Mouse (Mus musculus): ENCODE data around the gene Grin2c. TPM values are rescaled to one million over a fixed set of nuclear protein-coding genes. Genes with fewer than 3 reads are reported as not detected.

Gene Grin2c
- polyA plus RNA-seq, 1 experiment from 2014 or later: not detected

GRCm38 (mm10) chr11:115257775-115258510 is 9.1 kb downstream of the Grin2c start:
- Histone ChIP-seq H3K9ac (replicated peaks; ENCODE audit: low read length) (no peak overlapping the region), H3K36me3 (ENCODE audit: insufficient read depth, low read length) (no peaks in the 10 kb centered on the region), H3K4me2 (replicated peaks; ENCODE audit: low read depth, low read length) (peak overlapping the region; percentile 13; the same call in 1 of the 2 replicates), H3K27ac (ENCODE audit: low read length) (no peak overlapping the region), H3K4me3 (ENCODE audit: low read length) (peak overlapping the region; percentile 17; the same call in 1 of the 2 replicates), H3K4me1 (ENCODE audit: insufficient read depth, low read length) (0 out of 2 replicates have a peak, but pooled peaks cover 7% of the 10 kb centered on the region), H3K9me3 (ENCODE audit: low read length) (no peaks in the 10 kb centered on the region), H3K27me3 (ENCODE audit: insufficient read depth, low read length) (peaks cover 88% of the 10 kb centered on the region)
- peak; percentile 40; the same call in 1 of the 2 replicates for ATAC-seq (ENCODE audit: low FRiP score, low TSS enrichment)
- 16% methylated on average over 59 of the region's 59 CpGs for WGBS

- H3K36me3 ChIP-seq (ENCODE audit: insufficient read depth, low read length): no peaks in the 10 kb centered on the region
- no peak overlapping the region for H3K27ac ChIP-seq (ENCODE audit: low read length)
- no peak overlapping the region for H3K4me2 ChIP-seq (replicated peaks; ENCODE audit: low read depth, low read length)
- peaks cover 85% of the 10 kb centered on the region for H3K27me3 ChIP-seq (ENCODE audit: insufficient read depth, low read length)
- H3K9ac ChIP-seq (replicated peaks; ENCODE audit: low read length): no peak overlapping the region
- H3K4me3 ChIP-seq (ENCODE audit: low read length): no peak overlapping the region
- no peaks in the 10 kb centered on the region for H3K9me3 ChIP-seq (ENCODE audit: low read length)
- WGBS: 61% methylated on average over 3 of the region's 3 CpGs
- peaks cover 15% of the 10 kb centered on the region for H3K4me1 ChIP-seq (ENCODE audit: insufficient read depth, low read length)
- no peak for ATAC-seq (ENCODE audit: low FRiP score, low TSS enrichment)
Measured at GRCm38 (mm10) chr11:115251258-115251657, 15.8 kb downstream of the Grin2c start.

DNA sequence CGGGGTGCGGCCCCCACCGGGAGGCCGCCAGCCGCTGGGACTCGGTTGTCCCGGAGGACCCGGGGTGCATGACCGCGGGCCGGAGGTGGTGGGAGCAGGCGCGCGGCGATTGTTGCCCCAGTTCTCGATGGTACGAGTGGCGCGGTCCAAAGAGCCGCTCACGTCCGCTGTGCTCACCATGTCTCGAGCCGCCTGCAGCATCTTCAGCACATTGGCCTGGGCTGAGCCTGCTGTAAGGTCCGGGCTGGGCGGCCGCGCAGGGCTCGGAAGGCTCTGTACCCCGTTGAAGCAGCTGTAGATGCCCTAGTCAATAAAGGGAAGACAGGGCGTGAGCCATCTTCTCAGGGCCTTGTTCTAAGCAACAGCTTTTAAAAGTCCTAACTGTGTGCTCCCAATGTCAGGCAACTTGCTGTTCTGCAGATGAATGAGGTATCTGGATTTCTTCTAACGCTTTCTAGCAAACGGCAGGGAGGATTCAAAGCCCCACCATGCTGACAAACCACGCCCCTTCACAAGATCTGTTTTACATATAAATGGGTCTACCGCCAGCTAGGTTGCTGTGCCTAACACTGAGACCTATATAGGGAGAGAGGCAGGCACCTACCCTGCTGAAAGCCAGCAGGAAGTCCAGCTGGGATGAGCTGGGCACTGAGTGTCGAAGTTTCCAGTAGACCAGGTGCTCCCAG is 16.5 kb downstream of the Grin2c start:
- Histone ChIP-seq H3K4me3 (ENCODE audit: low read length) (peak overlapping the region; percentile 44), H3K9me3 (ENCODE audit: low read length) (no peaks in the 10 kb centered on the region), H3K27me3 (ENCODE audit: insufficient read depth, low read length) (peaks cover 88% of the 10 kb centered on the region), H3K27ac (ENCODE audit: low read length) (no peak overlapping the region), H3K36me3 (ENCODE audit: insufficient read depth, low read length) (no peaks in the 10 kb centered on the region), H3K9ac (replicated peaks; ENCODE audit: low read length) (peak overlapping the region; percentile 22; the same call in 1 of the 2 replicates), H3K4me1 (ENCODE audit: insufficient read depth, low read length) (peaks cover 19% of the 10 kb centered on the region), H3K4me2 (replicated peaks; ENCODE audit: low read depth, low read length) (peak overlapping the region; percentile 70)
- no peak for ATAC-seq (ENCODE audit: low FRiP score, low TSS enrichment)
- 1% methylated on average over 36 of the region's 36 CpGs for WGBS

DNA sequence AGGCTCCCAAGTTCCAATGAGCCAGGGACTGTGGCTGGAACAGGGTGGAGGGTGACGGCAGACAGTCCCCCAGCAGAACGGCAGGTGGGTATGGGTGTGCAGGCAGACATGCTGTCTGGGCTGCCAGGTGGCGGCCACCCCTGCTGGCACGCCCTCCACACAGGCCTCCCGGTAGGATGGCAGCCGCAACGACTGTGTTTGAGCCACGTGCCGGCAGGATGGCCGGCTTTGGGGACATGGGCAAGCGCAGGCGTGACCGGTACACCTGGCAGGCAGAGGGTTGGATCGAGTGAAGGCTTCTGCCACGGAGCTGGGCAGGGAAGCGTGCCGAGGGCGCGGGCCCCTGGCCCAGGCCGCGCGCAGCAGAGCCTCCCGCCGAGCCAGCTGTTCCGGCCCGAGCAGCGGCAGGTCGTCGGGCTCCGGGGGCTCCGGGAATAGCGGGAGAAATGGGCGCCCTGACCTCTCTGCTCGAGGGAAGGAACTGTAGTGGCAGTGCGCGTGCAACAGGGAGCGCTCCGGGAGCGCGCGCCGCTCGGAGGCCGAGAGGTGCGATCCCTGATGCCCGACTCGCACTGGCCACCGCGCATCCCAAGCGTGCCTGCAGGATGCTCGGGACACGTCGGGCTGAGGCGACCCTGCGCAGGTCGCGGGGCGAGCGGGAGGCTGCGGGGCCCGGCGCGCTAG is 17.2 kb downstream of the Grin2c start:
- 1% methylated on average over 63 of the region's 63 CpGs for WGBS
- Histone ChIP-seq H3K4me3 (ENCODE audit: low read length) (peak overlapping the region; percentile 44), H3K4me1 (ENCODE audit: insufficient read depth, low read length) (peaks cover 25% of the 10 kb centered on the region), H3K27me3 (ENCODE audit: insufficient read depth, low read length) (peaks cover 86% of the 10 kb centered on the region), H3K27ac (ENCODE audit: low read length) (no peak overlapping the region), H3K36me3 (ENCODE audit: insufficient read depth, low read length) (no peaks in the 10 kb centered on the region), H3K9ac (replicated peaks; ENCODE audit: low read length) (peak overlapping the region; percentile 22; the same call in 1 of the 2 replicates), H3K4me2 (replicated peaks; ENCODE audit: low read depth, low read length) (peak overlapping the region; percentile 70), H3K9me3 (ENCODE audit: low read length) (no peaks in the 10 kb centered on the region)
- no peak for ATAC-seq (ENCODE audit: low FRiP score, low TSS enrichment)

- no peak overlapping the region for H3K4me2 ChIP-seq (replicated peaks; ENCODE audit: low read depth, low read length)
Measured at GRCm38 (mm10) chr11:115247945-115248344, 19.1 kb downstream of the Grin2c start.

GRCm38 (mm10) chr11:115247240-115247639 is 19.8 kb downstream of the Grin2c start:
- H3K9ac ChIP-seq (replicated peaks; ENCODE audit: low read length): no peak overlapping the region
- peaks cover 25% of the 10 kb centered on the region for H3K4me1 ChIP-seq (ENCODE audit: insufficient read depth, low read length)
- no peak overlapping the region for H3K4me2 ChIP-seq (replicated peaks; ENCODE audit: low read depth, low read length)
- H3K9me3 ChIP-seq (ENCODE audit: low read length): no peaks in the 10 kb centered on the region
- no peak overlapping the region for H3K4me3 ChIP-seq (ENCODE audit: low read length)
- H3K36me3 ChIP-seq (ENCODE audit: insufficient read depth, low read length): peaks cover 4% of the 10 kb centered on the region; the same call in 1 of the 2 replicates
- no peak for ATAC-seq (ENCODE audit: low FRiP score, low TSS enrichment)
- H3K27me3 ChIP-seq (ENCODE audit: insufficient read depth, low read length): peaks cover 68% of the 10 kb centered on the region
- no peak overlapping the region for H3K27ac ChIP-seq (ENCODE audit: low read length)
- 24% methylated on average over 3 of the region's 3 CpGs for WGBS

More at GRCm38 (mm10) chr11:115247945-115248344, 19.1 kb downstream of the Grin2c start:
- Histone ChIP-seq H3K4me1 (ENCODE audit: insufficient read depth, low read length) (peaks cover 25% of the 10 kb centered on the region), H3K9ac (replicated peaks; ENCODE audit: low read length) (no peak overlapping the region), H3K27ac (ENCODE audit: low read length) (no peak overlapping the region), H3K36me3 (ENCODE audit: insufficient read depth, low read length) (peaks cover 4% of the 10 kb centered on the region; the same call in 1 of the 2 replicates), H3K4me3 (ENCODE audit: low read length) (no peak overlapping the region), H3K9me3 (ENCODE audit: low read length) (no peaks in the 10 kb centered on the region), H3K27me3 (ENCODE audit: insufficient read depth, low read length) (peaks cover 74% of the 10 kb centered on the region)
- WGBS: 60% methylated on average over 6 of the region's 6 CpGs
- ATAC-seq (ENCODE audit: low FRiP score, low TSS enrichment): no peak

DNA sequence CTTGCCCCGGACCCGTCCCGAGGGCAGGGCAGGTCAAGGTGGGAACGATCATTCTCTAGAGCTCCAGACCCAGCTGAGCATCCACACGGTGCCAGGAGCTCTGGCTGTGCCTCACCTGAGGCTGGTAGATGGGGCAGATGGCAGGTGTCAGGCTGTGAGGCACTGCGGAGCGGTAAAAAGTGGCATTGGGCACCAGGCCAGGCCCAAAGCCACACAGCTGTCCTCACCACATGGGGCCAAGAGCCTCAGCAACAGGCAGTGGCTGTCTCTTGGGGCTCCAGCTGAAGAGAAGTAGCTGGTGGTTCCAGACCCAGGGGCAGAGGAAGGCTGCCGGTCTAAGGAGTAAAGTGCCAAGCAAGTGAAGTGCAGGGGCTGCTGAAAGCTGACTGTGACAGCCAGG is 20.7 kb downstream of the Grin2c start:
- no peak overlapping the region for H3K4me2 ChIP-seq (replicated peaks; ENCODE audit: low read depth, low read length)
- H3K27me3 ChIP-seq (ENCODE audit: insufficient read depth, low read length): peaks cover 64% of the 10 kb centered on the region
- H3K9me3 ChIP-seq (ENCODE audit: low read length): no peaks in the 10 kb centered on the region
- H3K9ac ChIP-seq (replicated peaks; ENCODE audit: low read length): no peak overlapping the region
- WGBS: 65% methylated on average over 8 of the region's 8 CpGs
- no peak overlapping the region for H3K27ac ChIP-seq (ENCODE audit: low read length)
- no peak overlapping the region for H3K4me3 ChIP-seq (ENCODE audit: low read length)
- peaks cover 4% of the 10 kb centered on the region; the same call in 1 of the 2 replicates for H3K36me3 ChIP-seq (ENCODE audit: insufficient read depth, low read length)
- peaks cover 25% of the 10 kb centered on the region for H3K4me1 ChIP-seq (ENCODE audit: insufficient read depth, low read length)
- ATAC-seq (ENCODE audit: low FRiP score, low TSS enrichment): no peak

- Histone ChIP-seq H3K4me1 (ENCODE audit: insufficient read depth, low read length) (peaks cover 18% of the 10 kb centered on the region), H3K36me3 (ENCODE audit: insufficient read depth, low read length) (peaks cover 4% of the 10 kb centered on the region; the same call in 1 of the 2 replicates), H3K4me3 (ENCODE audit: low read length) (no peak overlapping the region), H3K4me2 (replicated peaks; ENCODE audit: low read depth, low read length) (no peak overlapping the region), H3K9ac (replicated peaks; ENCODE audit: low read length) (no peak overlapping the region), H3K9me3 (ENCODE audit: low read length) (no peaks in the 10 kb centered on the region), H3K27me3 (ENCODE audit: insufficient read depth, low read length) (peaks cover 53% of the 10 kb centered on the region), H3K27ac (ENCODE audit: low read length) (no peak overlapping the region)
- 66% methylated on average over 8 of the region's 8 CpGs for WGBS
- ATAC-seq (ENCODE audit: low FRiP score, low TSS enrichment): no peak
Measured at GRCm38 (mm10) chr11:115244840-115245239, 22.2 kb downstream of the Grin2c start.

DNA sequence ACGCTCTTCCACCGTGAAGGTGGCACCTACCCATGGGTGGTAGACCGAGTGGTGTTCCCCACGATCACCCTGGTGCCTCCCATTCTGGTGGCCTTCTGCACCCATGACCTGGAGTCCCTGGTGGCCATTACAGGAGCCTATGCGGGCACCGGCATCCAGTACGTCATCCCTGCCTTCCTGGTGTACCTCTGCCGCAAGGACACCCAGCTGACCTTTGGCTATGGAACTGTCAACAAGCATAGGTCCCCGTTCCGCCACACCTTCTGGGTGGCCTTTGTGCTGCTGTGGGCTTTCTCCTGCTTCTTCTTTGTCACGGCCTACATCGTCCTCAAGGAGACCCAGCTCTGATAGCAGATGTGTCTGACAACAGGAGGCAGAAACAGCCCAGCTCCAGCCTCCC is 23.3 kb downstream of the Grin2c start:
- Histone ChIP-seq H3K9ac (replicated peaks; ENCODE audit: low read length) (no peak overlapping the region), H3K27ac (ENCODE audit: low read length) (no peak overlapping the region), H3K27me3 (ENCODE audit: insufficient read depth, low read length) (peaks cover 42% of the 10 kb centered on the region), H3K36me3 (ENCODE audit: insufficient read depth, low read length) (peaks cover 4% of the 10 kb centered on the region; the same call in 1 of the 2 replicates), H3K4me1 (ENCODE audit: insufficient read depth, low read length) (peaks cover 16% of the 10 kb centered on the region), H3K4me2 (replicated peaks; ENCODE audit: low read depth, low read length) (no peak overlapping the region), H3K9me3 (ENCODE audit: low read length) (no peaks in the 10 kb centered on the region), H3K4me3 (ENCODE audit: low read length) (no peak overlapping the region)
- ATAC-seq (ENCODE audit: low FRiP score, low TSS enrichment): no peak
- WGBS: 91% methylated on average over 12 of the region's 12 CpGs

All from kidney, embryonic 16.5 days (tissue).